Mouse (Mus musculus): ENCODE measurements at regions not wholly inside any gene's neighbourhood (a gene's known extent, or its start where the extent isn't known, plus 50 kb on each side); places are given as distances from the start of the nearest gene placed in this dataset.

- Histone ChIP-seq H3K36me3 (ENCODE audit: control insufficient read depth, insufficient read depth) (no peaks in the 10 kb centered on the region), H3K4me2 (ENCODE audit: low read depth) (no peak overlapping the region), H3ac (ENCODE audit: control insufficient read depth, insufficient read length) (no peak overlapping the region), H3K4me3 (no peak overlapping the region), H3K27me3 (ENCODE audit: control insufficient read depth, insufficient read depth, insufficient read length) (no peaks in the 10 kb centered on the region), H3K79me2 (ENCODE audit: control insufficient read depth, insufficient read depth) (no peaks in the 10 kb centered on the region)
- TF ChIP-seq POLR2A (IDR thresholded peaks at IDR 0.05; ENCODE audit: insufficient read length, low read depth) (no peak), TCF3 (IDR thresholded peaks at IDR 0.05; ENCODE audit: insufficient read length, low read depth) (no peak), SRF (IDR thresholded peaks at IDR 0.05; ENCODE audit: control insufficient read depth, insufficient read length, low read depth) (no peak), POLR2AphosphoS2 (IDR thresholded peaks at IDR 0.05; ENCODE audit: insufficient read length, low read depth) (no peak)
Measured at GRCm38 (mm10) chr4:4380024-4380590, 302.8 kb upstream of the Sdr16c6 start.

GRCm38 (mm10) chr4:4335216-4335615 lies 257.9 kb upstream of the Sdr16c6 start:
- H3ac ChIP-seq (ENCODE audit: control insufficient read depth, insufficient read length): no peak overlapping the region
- H3K4me3 ChIP-seq: no peak overlapping the region
- H3K79me2 ChIP-seq (ENCODE audit: control insufficient read depth, insufficient read depth): no peaks in the 10 kb centered on the region
- H3K4me2 ChIP-seq (ENCODE audit: low read depth): no peak overlapping the region
- H3K36me3 ChIP-seq (ENCODE audit: control insufficient read depth, insufficient read depth): no peaks in the 10 kb centered on the region
- TF ChIP-seq USF1 (IDR thresholded peaks at IDR 0.05; ENCODE audit: low read depth) (no peak), SRF (IDR thresholded peaks at IDR 0.05; ENCODE audit: control insufficient read depth, insufficient read length, low read depth) (no peak), MYOD1 (IDR thresholded peaks at IDR 0.05; ENCODE audit: control insufficient read depth in 1 of 3, insufficient read length in 2 of 3, low read depth in 2 of 3) (no peak), REST (IDR thresholded peaks at IDR 0.05; ENCODE audit: insufficient read depth, insufficient read length) (no peak), TCF3 (IDR thresholded peaks at IDR 0.05; ENCODE audit: insufficient read length, low read depth) (no peak), POLR2AphosphoS2 (IDR thresholded peaks at IDR 0.05; ENCODE audit: insufficient read length, low read depth) (no peak), CEBPB (IDR thresholded peaks at IDR 0.05; ENCODE audit: insufficient read depth, poor library complexity, severe bottlenecking) (no peak), MAX (IDR thresholded peaks at IDR 0.05; ENCODE audit: low read depth) (no peak), E2F4 (IDR thresholded peaks at IDR 0.05; ENCODE audit: insufficient read depth) (no peak)
- no peaks in the 10 kb centered on the region for H3K27me3 ChIP-seq (ENCODE audit: control insufficient read depth, insufficient read depth, insufficient read length)

GRCm38 (mm10) chr4:4333472-4334123 lies 256.3 kb upstream of the Sdr16c6 start:
- Histone ChIP-seq H3K4me3 (no peak overlapping the region), H3K79me2 (ENCODE audit: control insufficient read depth, insufficient read depth) (no peaks in the 10 kb centered on the region), H3K36me3 (ENCODE audit: control insufficient read depth, insufficient read depth) (no peaks in the 10 kb centered on the region), H3K27me3 (ENCODE audit: control insufficient read depth, insufficient read depth, insufficient read length) (no peaks in the 10 kb centered on the region), H3ac (ENCODE audit: control insufficient read depth, insufficient read length) (no peak overlapping the region), H3K4me2 (ENCODE audit: low read depth) (no peak overlapping the region)
- no peak for TF ChIP-seq SRF (IDR thresholded peaks at IDR 0.05; ENCODE audit: control insufficient read depth, insufficient read length, low read depth)
- no peak for TF ChIP-seq E2F4 (IDR thresholded peaks at IDR 0.05; ENCODE audit: insufficient read depth)
- no peak for TF ChIP-seq MYOD1 (IDR thresholded peaks at IDR 0.05; ENCODE audit: control insufficient read depth in 1 of 3, insufficient read length in 2 of 3, low read depth in 2 of 3)
- TF ChIP-seq MYOG (IDR thresholded peaks at IDR 0.05; ENCODE audit: control insufficient read depth in 1 of 3, insufficient read depth in 1 of 3, insufficient read length in 2 of 3, low read depth in 2 of 3): no peak
- no peak for TF ChIP-seq POLR2AphosphoS2 (IDR thresholded peaks at IDR 0.05; ENCODE audit: insufficient read length, low read depth)
- TF ChIP-seq TCF3 (IDR thresholded peaks at IDR 0.05; ENCODE audit: insufficient read length, low read depth): no peak

GRCm38 (mm10) chr4:4331105-4331504 lies 253.8 kb upstream of the Sdr16c6 start:
- Histone ChIP-seq H3K27me3 (ENCODE audit: control insufficient read depth, insufficient read depth, insufficient read length) (no peaks in the 10 kb centered on the region), H3K4me3 (no peak overlapping the region), H3ac (ENCODE audit: control insufficient read depth, insufficient read length) (no peak overlapping the region), H3K79me2 (ENCODE audit: control insufficient read depth, insufficient read depth) (no peaks in the 10 kb centered on the region), H3K4me2 (ENCODE audit: low read depth) (no peak overlapping the region), H3K36me3 (ENCODE audit: control insufficient read depth, insufficient read depth) (no peaks in the 10 kb centered on the region)
- TF ChIP-seq TCF12 (IDR thresholded peaks at IDR 0.05; ENCODE audit: insufficient read depth, poor library complexity, severe bottlenecking) (no peak), CEBPB (IDR thresholded peaks at IDR 0.05; ENCODE audit: insufficient read depth, poor library complexity, severe bottlenecking) (no peak), MAX (IDR thresholded peaks at IDR 0.05; ENCODE audit: low read depth) (no peak), TCF3 (IDR thresholded peaks at IDR 0.05; ENCODE audit: insufficient read length, low read depth) (no peak)

GRCm38 (mm10) chr4:4315651-4316411 lies 238.5 kb upstream of the Sdr16c6 start:
- H3K4me3 ChIP-seq: no peak overlapping the region
- H3K4me2 ChIP-seq (ENCODE audit: low read depth): no peak overlapping the region
- no peak overlapping the region for H3ac ChIP-seq (ENCODE audit: control insufficient read depth, insufficient read length)
- no peaks in the 10 kb centered on the region for H3K36me3 ChIP-seq (ENCODE audit: control insufficient read depth, insufficient read depth)
- H3K79me2 ChIP-seq (ENCODE audit: control insufficient read depth, insufficient read depth): no peaks in the 10 kb centered on the region
- H3K27me3 ChIP-seq (ENCODE audit: control insufficient read depth, insufficient read depth, insufficient read length): no peaks in the 10 kb centered on the region
- TF ChIP-seq POLR2A (IDR thresholded peaks at IDR 0.05; ENCODE audit: insufficient read length, low read depth): no peak

Data from myocyte (in vitro differentiated cells).